Mouse (Mus musculus): Measurements from ENCODE around the gene Cgnl1.

GRCm38 (mm10) chr9:71672495-71672894 lies 98.9 kb downstream of the Cgnl1 start:
- TF ChIP-seq POLR2A (IDR thresholded peaks at IDR 0.05; ENCODE audit: low read depth, low read length) (no peak), CTCF (IDR thresholded peaks at IDR 0.05; ENCODE audit: extremely low read depth, insufficient read depth, insufficient read length, insufficient replicate concordance) (no peak)

Data from spleen, adult 2 months (tissue).